Mouse (Mus musculus): ENCODE measurements at regions not wholly inside any gene's neighbourhood (a gene's known extent, or its start where the extent isn't known, plus 50 kb on each side); places are given as distances from the start of the nearest gene placed in this dataset.
A peak's percentile ranks its signal among the peaks of the same experiment; 100 is the strongest.

DNA sequence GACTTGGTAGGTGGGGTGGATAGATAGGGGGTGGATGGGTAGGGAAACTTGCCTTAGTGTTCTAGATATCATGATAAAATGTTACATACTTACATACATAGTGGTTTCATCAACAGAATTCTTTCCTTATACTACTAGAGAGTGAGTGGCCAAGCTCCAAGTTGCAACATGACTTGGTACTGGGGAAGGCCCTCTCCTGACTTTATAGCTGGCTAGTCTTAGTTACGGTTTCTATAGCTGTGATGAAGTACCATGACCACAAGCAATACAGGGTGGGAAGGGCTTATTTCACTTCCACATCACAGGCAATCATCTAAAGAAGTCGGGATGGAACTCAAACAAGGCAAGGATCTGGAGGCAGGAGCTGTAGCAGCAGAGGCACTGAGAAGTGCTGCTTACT is 156.0 kb upstream of the Zc3h12c start:
- ATAC-seq (replicated peaks; ENCODE audit: low read depth, poor library complexity, severe bottlenecking) = 0 out of 2 replicates have a peak, but pooled peaks have one; percentile 32

- 0 out of 2 replicates have a peak, but pooled peaks have one; percentile 39 for ATAC-seq (replicated peaks; ENCODE audit: low read depth, poor library complexity, severe bottlenecking)
These were observed 155.4 kb upstream of the Zc3h12c start for GRCm38 (mm10) chr9:52323757-52324156.

DNA sequence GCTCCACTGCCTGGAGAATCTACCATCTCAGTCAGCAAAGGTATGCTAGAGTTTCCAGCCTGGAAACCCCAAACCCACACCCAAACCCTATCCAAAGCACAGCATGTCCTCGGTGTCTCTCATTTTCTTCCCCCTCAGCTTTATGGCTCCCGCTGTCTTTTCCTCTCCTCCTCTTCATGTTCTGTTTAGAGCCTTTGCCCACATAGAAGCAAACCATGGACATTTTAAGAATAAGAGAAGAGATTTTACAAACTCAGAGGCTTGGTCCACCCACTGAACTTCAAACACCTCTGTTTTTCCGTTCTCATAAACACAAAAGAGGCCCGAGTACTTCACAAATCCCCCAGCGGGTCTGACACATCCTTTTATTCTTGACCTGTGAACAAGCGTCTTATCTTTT is 154.9 kb upstream of the Zc3h12c start:
- ATAC-seq (replicated peaks; ENCODE audit: low read depth, poor library complexity, severe bottlenecking) = no peak

GRCm38 (mm10) chr9:52301521-52301920 is 133.1 kb upstream of the Zc3h12c start:
- no peak for ATAC-seq (replicated peaks; ENCODE audit: low read depth, poor library complexity, severe bottlenecking)

GRCm38 (mm10) chr9:52298329-52298728 is 130.0 kb upstream of the Zc3h12c start:
- ATAC-seq (replicated peaks; ENCODE audit: low read depth, poor library complexity, severe bottlenecking) = peak; percentile 87

- no peak for ATAC-seq (replicated peaks; ENCODE audit: low read depth, poor library complexity, severe bottlenecking)
These were observed 126.3 kb upstream of the Zc3h12c start for GRCm38 (mm10) chr9:52294699-52295098.

DNA sequence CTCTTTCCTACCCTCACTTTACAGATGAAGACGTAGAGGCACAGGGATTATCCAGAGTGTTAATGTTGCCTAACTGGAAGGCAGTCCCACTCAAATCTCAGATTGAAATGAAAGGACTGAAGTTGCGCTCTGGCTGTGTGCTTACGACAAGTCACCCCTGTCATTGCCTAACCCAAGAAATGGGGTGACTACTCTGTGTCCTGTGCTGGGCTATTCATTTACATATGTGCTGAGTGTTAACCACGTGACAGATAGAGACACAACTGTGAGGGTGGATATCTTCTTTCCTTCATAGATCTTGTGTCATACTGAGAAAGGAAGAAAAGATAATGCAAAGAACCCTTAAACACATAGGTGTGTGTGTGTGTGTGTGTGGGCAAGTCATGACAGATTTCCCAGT is 120.7 kb upstream of the Zc3h12c start:
- 0 out of 2 replicates have a peak, but pooled peaks have one; percentile 28 for ATAC-seq (replicated peaks; ENCODE audit: low read depth, poor library complexity, severe bottlenecking)

GRCm38 (mm10) chr9:52287761-52288275 is 119.4 kb upstream of the Zc3h12c start:
- ATAC-seq (replicated peaks; ENCODE audit: low read depth, poor library complexity, severe bottlenecking) = peak; percentile 88

- ATAC-seq (replicated peaks; ENCODE audit: low read depth, poor library complexity, severe bottlenecking) = peak; percentile 72
These were observed 118.9 kb upstream of the Zc3h12c start for GRCm38 (mm10) chr9:52287246-52287651.

DNA sequence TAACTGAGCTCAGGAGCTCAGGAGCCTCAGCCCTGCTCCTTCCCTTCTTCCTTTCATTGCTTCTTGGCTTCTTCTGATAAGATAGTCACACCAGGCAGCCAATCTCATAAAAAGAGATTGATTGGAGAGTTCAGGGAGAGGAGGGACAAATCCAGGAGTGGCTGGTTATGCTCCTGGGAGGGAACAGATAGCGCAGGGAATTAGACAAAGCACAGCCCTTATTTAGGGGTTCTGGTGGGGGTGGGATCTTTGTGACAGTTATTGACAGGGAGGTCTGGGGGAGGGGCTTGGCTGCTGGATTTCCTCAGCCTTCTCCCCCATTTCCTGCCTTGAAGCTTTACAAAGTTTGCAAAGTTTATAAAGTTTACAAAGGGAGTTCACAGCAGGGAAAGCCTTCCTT is 117.7 kb upstream of the Zc3h12c start:
- ATAC-seq (replicated peaks; ENCODE audit: low read depth, poor library complexity, severe bottlenecking) = no peak

GRCm38 (mm10) chr9:52283558-52283957 is 115.2 kb upstream of the Zc3h12c start:
- ATAC-seq (replicated peaks; ENCODE audit: low read depth, poor library complexity, severe bottlenecking) = no peak

DNA sequence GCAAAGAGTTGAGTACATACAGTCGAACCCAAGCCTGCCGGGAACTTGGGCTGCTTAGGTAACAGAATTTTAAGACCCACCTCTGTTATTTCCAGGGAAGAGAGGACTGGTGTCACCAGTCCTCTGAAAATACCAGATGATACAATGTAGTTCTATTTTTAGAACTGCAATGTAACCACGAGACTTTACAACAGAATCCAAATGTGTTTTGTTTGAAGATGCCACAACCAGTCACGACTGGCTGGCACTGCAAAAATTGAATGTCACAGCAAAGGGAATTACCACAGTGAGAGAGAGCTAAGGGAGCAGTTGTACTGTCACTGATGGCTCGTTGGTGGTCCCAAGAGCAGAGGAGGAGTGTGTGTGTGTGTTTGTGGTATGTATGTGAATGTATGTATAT is 112.6 kb upstream of the Zc3h12c start:
- no peak for ATAC-seq (replicated peaks; ENCODE audit: low read depth, poor library complexity, severe bottlenecking)

- ATAC-seq (replicated peaks; ENCODE audit: low read depth, poor library complexity, severe bottlenecking) = no peak
These were observed 112.2 kb upstream of the Zc3h12c start for GRCm38 (mm10) chr9:52280556-52280955.

- no peak for ATAC-seq (replicated peaks; ENCODE audit: low read depth, poor library complexity, severe bottlenecking)
These were observed 110.3 kb upstream of the Zc3h12c start for GRCm38 (mm10) chr9:52278701-52279023.

GRCm38 (mm10) chr9:52277954-52278700 is 109.8 kb upstream of the Zc3h12c start:
- no peak for ATAC-seq (replicated peaks; ENCODE audit: low read depth, poor library complexity, severe bottlenecking)

DNA sequence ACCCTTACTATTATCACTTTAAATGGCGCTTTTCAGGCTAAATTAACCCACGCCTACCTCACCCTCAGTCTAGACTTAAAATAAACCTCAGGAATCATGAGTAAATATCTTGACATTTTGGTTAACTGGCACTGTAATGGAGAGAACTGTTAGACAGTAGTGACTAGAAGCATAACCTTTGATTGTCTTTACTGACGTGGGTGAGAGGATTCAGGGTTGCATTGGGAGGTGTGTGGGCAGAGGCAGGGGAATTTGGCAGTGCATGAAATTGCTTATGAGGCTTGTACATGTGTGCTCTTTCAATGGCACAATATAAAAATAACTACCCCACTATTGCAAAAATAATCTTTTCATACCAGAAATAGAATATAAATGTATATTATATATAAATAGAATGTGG is 105.6 kb upstream of the Zc3h12c start:
- no peak for ATAC-seq (replicated peaks; ENCODE audit: low read depth, poor library complexity, severe bottlenecking)

DNA sequence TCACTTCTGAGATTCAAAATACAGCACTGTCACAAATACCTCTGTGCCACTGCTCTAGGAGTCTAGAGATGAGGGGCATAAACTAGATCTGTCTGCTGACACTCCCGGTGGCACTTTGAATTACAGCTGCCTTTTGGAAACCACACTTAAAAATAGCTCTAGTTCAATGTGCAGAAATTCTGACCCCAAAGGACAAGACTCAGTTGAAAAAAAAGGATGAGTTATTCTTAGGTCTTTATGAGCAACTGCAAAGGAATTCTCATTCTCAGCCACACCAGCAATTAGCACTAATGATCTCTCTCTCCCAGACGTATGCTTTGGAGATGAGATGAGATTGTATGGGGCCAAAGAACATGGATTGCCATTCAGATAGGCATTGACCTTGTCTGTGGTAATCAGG is 104.3 kb upstream of the Zc3h12c start:
- no peak for ATAC-seq (replicated peaks; ENCODE audit: low read depth, poor library complexity, severe bottlenecking)

DNA sequence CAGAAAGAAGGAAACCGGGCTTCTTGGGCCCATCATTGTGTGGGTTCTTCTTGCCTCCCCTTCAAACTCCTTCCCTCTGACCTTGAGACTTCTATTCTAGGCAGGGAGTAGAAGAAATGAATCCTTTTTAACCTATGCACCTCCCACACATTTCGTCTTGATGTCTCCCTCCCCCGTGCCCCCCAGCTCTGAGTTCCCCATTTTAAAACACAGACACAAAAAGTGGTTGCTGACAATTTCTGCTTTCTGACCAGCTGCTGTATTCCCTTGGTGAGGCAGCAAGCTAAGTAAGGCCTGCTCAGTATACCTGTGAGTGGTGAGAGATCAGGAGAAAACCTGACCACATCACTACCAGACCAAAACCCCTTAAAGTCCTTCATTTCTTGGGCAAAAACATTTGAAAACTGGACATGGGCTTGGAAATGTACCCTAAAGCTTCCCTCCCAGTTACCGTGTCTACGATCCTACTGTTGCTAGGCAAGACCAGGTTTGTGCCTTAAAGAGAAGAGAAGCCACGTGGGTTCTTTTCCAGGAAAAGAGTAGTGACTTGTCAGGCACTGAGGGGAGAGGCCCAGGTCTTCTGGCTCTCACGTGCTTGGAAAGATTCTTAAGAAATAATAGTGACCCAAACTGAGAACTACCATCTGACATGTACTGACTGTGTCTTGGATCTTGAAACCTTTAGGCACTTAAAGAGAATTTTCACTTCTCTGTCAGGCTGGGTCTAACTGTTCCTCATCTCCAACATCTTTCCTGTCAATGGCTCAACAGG is 103.2 kb upstream of the Zc3h12c start:
- peak; percentile 47; the same call in 1 of the 2 replicates for ATAC-seq (replicated peaks; ENCODE audit: low read depth, poor library complexity, severe bottlenecking)

DNA sequence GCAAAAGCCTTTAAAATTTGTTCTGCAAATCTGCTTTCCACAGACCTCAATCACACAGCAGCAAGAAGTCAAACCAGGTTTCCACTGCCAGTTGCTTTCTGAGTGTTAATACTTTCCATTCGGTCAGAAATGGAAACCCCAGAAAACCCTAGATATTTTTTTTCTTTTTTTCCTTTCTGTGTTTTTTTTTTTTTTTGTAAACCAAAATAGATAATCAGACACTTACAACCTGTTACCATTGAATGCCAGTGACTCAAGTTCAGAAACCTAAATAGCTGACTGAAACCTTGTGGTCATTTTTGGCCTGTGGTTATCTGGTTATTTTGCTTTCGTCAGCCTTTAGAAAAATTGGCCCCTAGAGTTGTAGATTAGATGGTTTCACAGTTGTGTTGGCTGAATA is 93.2 kb upstream of the Zc3h12c start:
- no peak for ATAC-seq (replicated peaks; ENCODE audit: low read depth, poor library complexity, severe bottlenecking)

DNA sequence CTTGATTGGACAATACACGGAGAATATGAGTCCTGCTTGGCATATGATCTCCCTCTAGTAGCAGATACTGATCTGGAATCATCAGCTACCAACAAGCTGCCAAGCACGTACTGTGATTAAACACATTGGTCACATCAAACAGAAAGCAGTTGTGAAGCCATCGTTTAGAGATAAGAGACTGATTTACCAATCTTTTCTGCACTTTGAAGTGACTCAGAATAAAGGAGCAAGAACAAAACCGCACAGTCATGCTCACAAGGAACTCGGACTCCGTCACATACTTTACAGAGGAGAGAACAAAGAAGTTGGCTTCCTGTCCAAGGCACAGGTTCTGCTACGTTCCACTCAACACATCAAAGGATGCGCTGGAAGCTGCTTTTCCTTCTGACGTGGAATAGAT is 91.1 kb upstream of the Zc3h12c start:
- peak; percentile 95 for ATAC-seq (replicated peaks; ENCODE audit: low read depth, poor library complexity, severe bottlenecking)

GRCm38 (mm10) chr9:52255692-52256091 is 87.3 kb upstream of the Zc3h12c start:
- ATAC-seq (replicated peaks; ENCODE audit: low read depth, poor library complexity, severe bottlenecking) = no peak
